Mouse (Mus musculus) CH12.LX (cell line): Measurements from ENCODE around the gene Vax2. TPM values are rescaled to one million over a fixed set of nuclear protein-coding genes. Genes with fewer than 3 reads are reported as not detected.

Experiments
- DNase-seq: peaks from one replicate; pipeline ENCODE4 v3.0.0-alpha.2; 2013; ENCODE audit errors: extremely low read depth
- H3K27ac ChIP-seq: 2 replicates; pipeline ENCODE4 v1.5.1; 2012; ENCODE audit warnings: low read depth, mild to moderate bottlenecking, control low read depth, moderate library complexity; ENCODE audit not compliant: insufficient read depth
- H3K27me3 ChIP-seq: replicated peaks from 2 replicates; pipeline ENCODE3; 2012; ENCODE audit warnings: inconsistent platforms
- H3K36me3 ChIP-seq, 2 experiments: replicated peaks in 1 of 2; 2 replicates each; pipeline versions ENCODE3 to v1.6.1; 2012; ENCODE audit warnings: inconsistent platforms in 1 of 2, low read length in 1 of 2, mild to moderate bottlenecking in 1 of 2, mixed read lengths in 1 of 2, moderate library complexity in 1 of 2; ENCODE audit not compliant: control insufficient read depth in 1 of 2, insufficient read depth in 1 of 2
- H3K4me1 ChIP-seq, 2 experiments: 2 replicates each; pipeline ENCODE4 v1.6.1; 2012; ENCODE audit warnings: inconsistent platforms in 1 of 2, moderate library complexity in 1 of 2; ENCODE audit not compliant: insufficient read depth in 2 of 2, control insufficient read depth in 1 of 2
- H3K4me2 ChIP-seq: 2 replicates; pipeline ENCODE4 v1.6.1; 2012; ENCODE audit warnings: low read depth, mild to moderate bottlenecking, control low read depth; ENCODE audit not compliant: poor library complexity, insufficient read depth, severe bottlenecking
- H3K4me3 ChIP-seq, 3 experiments: fragments of 150-350 bp in 1 of 3; sonication (generic) in 1 of 3; replicated peaks in 1 of 3; 2 replicates each; pipeline versions ENCODE3 to v1.5.1; 2011 to 2012; ENCODE audit warnings: low read depth in 2 of 3, low read length in 2 of 3, mild to moderate bottlenecking in 2 of 3, moderate library complexity in 2 of 3, control low read depth in 1 of 3, improper control_type of control experiment in 1 of 3, inconsistent platforms in 1 of 3, mixed read lengths in 1 of 3; ENCODE audit not compliant: poor library complexity in 1 of 3
- H3K79me2 ChIP-seq: replicated peaks from 2 replicates; pipeline ENCODE4 v1.6.1; 2012; ENCODE audit warnings: mild to moderate bottlenecking, moderate library complexity; ENCODE audit not compliant: control insufficient read depth, poor library complexity, insufficient read depth, severe bottlenecking; ENCODE audit errors: extremely low read depth
- H3K9ac ChIP-seq: 2 replicates; pipeline ENCODE4 v1.6.1; 2012; ENCODE audit warnings: low read depth, mild to moderate bottlenecking, control low read depth, moderate library complexity; ENCODE audit not compliant: insufficient read depth
- H3K9me3 ChIP-seq: replicated peaks from 2 replicates; pipeline ENCODE3; 2012; ENCODE audit warnings: low read length, inconsistent platforms, mixed read lengths
- CHD1 ChIP-seq: IDR thresholded peaks from 2 replicates; pipeline ENCODE4 v1.6.1; 2012; ENCODE audit warnings: low read depth, low read length, improper control_type of control experiment, inconsistent platforms
- CHD2 ChIP-seq: IDR thresholded peaks from 2 replicates; pipeline ENCODE4 v1.6.1; 2011; ENCODE audit warnings: low read length, improper control_type of control experiment
- CTCF ChIP-seq, 2 experiments: IDR thresholded peaks in 1 of 2; conservative IDR thresholded peaks in 1 of 2; 2 replicates each; pipeline ENCODE4 v1.5.1; 2011 to 2012; ENCODE audit warnings: low read depth in 2 of 2, low read length in 2 of 2, improper control_type of control experiment in 1 of 2, inconsistent platforms in 1 of 2, mild to moderate bottlenecking in 1 of 2, moderate library complexity in 1 of 2
- E2F4 ChIP-seq: IDR thresholded peaks from 2 replicates; pipeline ENCODE4 v1.6.1; 2011; ENCODE audit warnings: low read depth, low read length, improper control_type of control experiment; ENCODE audit not compliant: insufficient replicate concordance
- EP300 ChIP-seq: IDR thresholded peaks from 2 replicates; pipeline ENCODE4 v1.6.1; 2011; ENCODE audit warnings: low read length, improper control_type of control experiment
- HCFC1 ChIP-seq: IDR thresholded peaks from 2 replicates; pipeline ENCODE4 v1.6.1; 2012; ENCODE audit warnings: low read depth, mild to moderate bottlenecking, inconsistent platforms, low read length, improper control_type of control experiment
- JUN ChIP-seq: IDR thresholded peaks from 2 replicates; pipeline ENCODE4 v1.6.1; 2011; ENCODE audit warnings: low read depth, mild to moderate bottlenecking, low read length, improper control_type of control experiment, moderate library complexity; ENCODE audit not compliant: insufficient read depth
- JUND ChIP-seq: conservative IDR thresholded peaks from 2 replicates; pipeline ENCODE4 v1.6.1; 2011; ENCODE audit warnings: low read depth, low read length, improper control_type of control experiment
- KAT2A ChIP-seq: IDR thresholded peaks from 2 replicates; pipeline ENCODE4 v1.6.1; 2012; ENCODE audit warnings: low read length, improper control_type of control experiment, inconsistent platforms; ENCODE audit not compliant: insufficient replicate concordance
- MAFK ChIP-seq: IDR thresholded peaks from 2 replicates; pipeline ENCODE4 v1.6.1; 2011; ENCODE audit warnings: low read length, improper control_type of control experiment; ENCODE audit not compliant: insufficient replicate concordance
- MAX ChIP-seq: IDR thresholded peaks from 2 replicates; pipeline ENCODE4 v1.6.1; 2011; ENCODE audit warnings: low read length, improper control_type of control experiment
- MAZ ChIP-seq: IDR thresholded peaks from 2 replicates; pipeline ENCODE4 v1.6.1; 2012; ENCODE audit warnings: low read depth, mild to moderate bottlenecking, inconsistent platforms, low read length, improper control_type of control experiment, moderate library complexity
- NRF1 ChIP-seq: IDR thresholded peaks from 2 replicates; pipeline ENCODE4 v1.6.1; 2014; ENCODE audit warnings: low read depth, mild to moderate bottlenecking, inconsistent platforms, low read length, improper control_type of control experiment, moderate library complexity
- PAX5 ChIP-seq: IDR thresholded peaks from 2 replicates; pipeline ENCODE4 v1.6.1; 2012; ENCODE audit warnings: low read length, inconsistent platforms, mixed read lengths
- TBP ChIP-seq: conservative IDR thresholded peaks from 2 replicates; pipeline ENCODE4 v1.6.1; 2011; ENCODE audit warnings: low read depth, low read length, improper control_type of control experiment
- TCF12 ChIP-seq: IDR thresholded peaks from 2 replicates; pipeline ENCODE4 v1.6.1; 2014; ENCODE audit warnings: low read depth, mild to moderate bottlenecking, inconsistent platforms, low read length, improper control_type of control experiment
- UBTF ChIP-seq: IDR thresholded peaks from 2 replicates; pipeline ENCODE4 v1.6.1; 2012; ENCODE audit warnings: low read depth, mild to moderate bottlenecking, inconsistent platforms, low read length, improper control_type of control experiment, moderate library complexity
- USF1 ChIP-seq: IDR thresholded peaks from 2 replicates; pipeline ENCODE4 v1.6.1; 2014; ENCODE audit warnings: low read depth, mild to moderate bottlenecking, inconsistent platforms, low read length, improper control_type of control experiment
- USF2 ChIP-seq: conservative IDR thresholded peaks from 2 replicates; pipeline ENCODE4 v1.6.1; 2011; ENCODE audit warnings: low read depth, low read length, improper control_type of control experiment
- ZKSCAN1 ChIP-seq: IDR thresholded peaks from 2 replicates; pipeline ENCODE4 v1.6.1; 2012; ENCODE audit warnings: low read depth, inconsistent platforms, low read length, improper control_type of control experiment, borderline replicate concordance
- dilution Hi-C: fragments of 300-500 bp; cut with MboI; formaldehyde crosslinking; loops from 2 replicates; pipeline ENCODE4 v1.14.3; 2020; ENCODE audit warnings: low sequenced_read_pairs; ENCODE audit not compliant: extremely low pct_unique_long_range_greater_than_20kb, extremely low pct_ligation_motif_present
- in situ Hi-C: fragments of 300-500 bp; cut with MboI; formaldehyde crosslinking; loops from 3 replicates; pipeline ENCODE4 v1.14.3; 2019; ENCODE audit warnings: low sequenced_read_pairs, low pct_ligation_motif_present, low pct_unique_long_range_greater_than_20kb, mixed read lengths
- polyA plus RNA-seq: library from polyadenylated mRNA; unstranded; fragments of >175 nt; gene quantifications from 2 replicates; pipeline ENCODE4 v1.2.1, GENCODE M21; 2012; ENCODE audit warnings: low read depth; ENCODE audit not compliant: insufficient read length
- total RNA-seq, 2 experiments: library from RNA; depleted of rRNA; stranded (reverse); fragments of 300-350 nt in 1 of 2; fragments of >200 nt in 1 of 2; gene quantifications; 2 replicates each; pipeline ENCODE4 v1.2.3; 2012 to 2014

Vax2 gene
- total and polyA plus RNA-seq, 3 experiments, result not detected

- H3K9me3 ChIP-seq, result peaks cover 10% of the 10 kb centered on the region
- H3K36me3 ChIP-seq, result no peaks in the 10 kb centered on the region
- no peak overlapping the region for H3K9ac ChIP-seq
- no peak for DNase-seq
- no peak overlapping the region for H3K4me3 ChIP-seq
- in situ Hi-C loops (no loop called here), dilution Hi-C loops (no loop called here)
- no peak for TF ChIP-seq UBTF
- TF ChIP-seq EP300, result no peak
- TF ChIP-seq PAX5, result no peak
- no peak for TF ChIP-seq NRF1
- TF ChIP-seq CHD1, result no peak
- no peak for TF ChIP-seq JUND
- no peak for TF ChIP-seq TBP
- TF ChIP-seq CHD2, result no peak
- no peak for TF ChIP-seq JUN
- no peak for TF ChIP-seq TCF12
- TF ChIP-seq ZKSCAN1, result no peak
- no peak for TF ChIP-seq USF1
- TF ChIP-seq USF2, result no peak
- no peak for TF ChIP-seq CTCF (conservative IDR thresholded peaks at IDR 0.05 in 1 of 2, IDR thresholded peaks at IDR 0.05 in 1 of 2; ENCODE audit: low read depth in 2 of 2, low read length in 2 of 2)
- H3K27ac ChIP-seq, result no peak overlapping the region
- H3K79me2 ChIP-seq, result no peaks in the 10 kb centered on the region
- H3K4me1 ChIP-seq, result peaks cover 0 to 3% of the 10 kb centered on the region in 2 experiments; a peak in 1 of 4 replicates
- H3K4me2 ChIP-seq, result no peak overlapping the region
- peaks cover 70% of the 10 kb centered on the region for H3K27me3 ChIP-seq
These were observed 34.4 kb downstream of the Vax2 start for GRCm38 (mm10) chr6:83745466-83745865.

DNA sequence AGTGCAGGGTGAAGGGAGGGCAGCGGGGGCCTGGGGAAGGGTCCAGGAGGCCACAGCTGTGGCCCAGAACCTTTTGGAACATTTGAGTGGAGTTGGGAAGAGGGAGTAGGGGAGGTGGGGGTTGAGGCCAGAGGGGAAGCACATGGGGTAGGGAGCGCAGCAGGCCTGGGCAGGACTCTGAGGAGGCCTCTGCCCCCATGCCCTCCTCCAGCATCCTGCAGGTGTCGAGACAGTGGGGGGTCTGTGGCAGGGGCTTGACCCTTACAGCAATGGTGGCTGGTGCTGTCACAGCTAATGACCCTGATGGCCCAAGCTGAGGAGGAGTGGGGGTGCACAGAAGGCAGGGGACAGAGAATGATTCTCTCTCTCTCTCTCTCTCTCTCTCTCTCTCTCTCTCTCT is 38.2 kb downstream of the Vax2 start:
- Histone ChIP-seq H3K27me3 (peaks cover 67% of the 10 kb centered on the region), H3K4me3 (no peak overlapping the region), H3K9ac (no peak overlapping the region), H3K36me3 (no peaks in the 10 kb centered on the region), H3K4me2 (no peak overlapping the region), H3K27ac (no peak overlapping the region), H3K9me3 (no peaks in the 10 kb centered on the region), H3K79me2 (no peaks in the 10 kb centered on the region), H3K4me1 (peaks cover 8 to 17% of the 10 kb centered on the region in 2 experiments; a peak in 3 of 4 replicates)
- DNase-seq, result no peak
- in situ Hi-C loops (no loop called here), dilution Hi-C loops (no loop called here)
- no peak for TF ChIP-seq MAX
- no peak for TF ChIP-seq MAZ
- TF ChIP-seq MAFK, result no peak
- TF ChIP-seq KAT2A, result no peak
- TF ChIP-seq HCFC1, result no peak
- TF ChIP-seq E2F4, result no peak
